Mouse (Mus musculus) cerebellum, adult 2 months (tissue): ENCODE data around the gene Atg9b. TPM values are rescaled to one million over a fixed set of nuclear protein-coding genes. Genes with fewer than 3 reads are reported as not detected.
"Not testable (repeated sequence)": the region's sequence is repeated elsewhere in the genome, so short reads cannot be mapped to it uniquely, and the experiment has no call there.

Experiments
- DNase-seq, 2 experiments: peaks; one replicate each; pipeline ENCODE4 v3.0.0; 2021
- H3K27ac ChIP-seq: fragments of 200-500 bp; 2 replicates; pipeline ENCODE4 v1.5.1; 2012; ENCODE audit warnings: low read length, control low read depth, inconsistent platforms; ENCODE audit not compliant: insufficient read depth
- H3K27me3 ChIP-seq: fragments of 200-500 bp; 2 replicates; pipeline ENCODE4 v1.6.1; 2012; ENCODE audit warnings: inconsistent platforms, mild to moderate bottlenecking, low read length, moderate library complexity; ENCODE audit not compliant: control insufficient read depth, insufficient read depth
- H3K4me1 ChIP-seq: fragments of 200-500 bp; 2 replicates; pipeline ENCODE4 v1.6.1; 2011; ENCODE audit warnings: low read length; ENCODE audit not compliant: control insufficient read depth, insufficient read depth
- H3K4me3 ChIP-seq: fragments of 200-500 bp; replicated peaks from 2 replicates; pipeline ENCODE3; 2011; ENCODE audit warnings: mild to moderate bottlenecking, low read depth, low read length, control low read depth; ENCODE audit not compliant: insufficient read depth
- CTCF ChIP-seq: fragments of 200-500 bp; IDR thresholded peaks from 2 replicates; pipeline ENCODE4 v1.5.1; 2011; ENCODE audit warnings: low read depth, mild to moderate bottlenecking, control low read depth, low read length, moderate library complexity, borderline replicate concordance; ENCODE audit not compliant: insufficient read depth
- POLR2A ChIP-seq: fragments of 200-500 bp; IDR thresholded peaks from 2 replicates; pipeline ENCODE4 v1.6.1; 2011; ENCODE audit warnings: low read length, control low read depth, borderline replicate concordance; ENCODE audit not compliant: insufficient read depth
- WGBS: fragments of 180-500 bp; shearing (Covaris S2); methylation state at CpG from one replicate; pipeline ENCODE4 v1.1.7; 2018; 5-methylcytosine and 5-hydroxymethylcytosine counted together
- polyA plus RNA-seq: library from polyadenylated mRNA; depleted of rRNA; stranded (reverse); fragments of >200 nt; gene quantifications from 2 replicates; pipeline ENCODE4 v1.2.3, GENCODE M21; 2012

The Atg9b gene
- polyA plus RNA-seq, 1 experiment = 4.1 TPM

- Histone ChIP-seq H3K27ac (no peak overlapping the region), H3K4me3 (no peak overlapping the region), H3K27me3 (no peaks in the 10 kb centered on the region), H3K4me1 (peaks cover 25% of the 10 kb centered on the region)
- no peak for DNase-seq
- WGBS = 71% methylated on average over 5 of the region's 5 CpGs
- TF ChIP-seq CTCF (no peak), POLR2A (no peak)
Observed at GRCm38 (mm10) chr5:24400911-24401605, 9.1 kb upstream of the Atg9b start.

DNA sequence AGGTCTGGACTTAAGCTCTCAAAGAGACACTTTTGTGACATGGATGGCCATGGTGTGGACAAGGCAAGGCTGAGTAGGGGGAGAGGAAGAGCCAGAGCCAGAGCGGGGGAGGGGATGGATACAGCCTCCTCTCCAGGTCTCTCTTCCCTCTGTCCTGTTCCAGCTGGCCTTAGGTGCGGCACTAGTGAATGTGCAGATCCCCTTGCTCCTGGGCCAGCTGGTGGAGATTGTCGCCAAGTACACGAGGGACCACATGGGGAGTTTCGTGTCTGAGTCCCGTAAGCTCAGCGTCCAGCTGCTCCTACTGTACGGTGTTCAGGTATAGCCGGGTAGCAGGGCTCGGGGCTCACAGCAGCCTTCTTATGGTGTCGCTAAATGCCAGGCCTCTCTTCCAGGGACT lies 8.4 kb upstream of the Atg9b start:
- TF ChIP-seq CTCF (no peak), POLR2A (no peak)
- Histone ChIP-seq H3K4me3 (no peak overlapping the region), H3K27me3 (no peaks in the 10 kb centered on the region), H3K27ac (no peak overlapping the region), H3K4me1 (peaks cover 25% of the 10 kb centered on the region)
- no peak for DNase-seq
- WGBS = 34% methylated on average over 11 of the region's 11 CpGs

DNA sequence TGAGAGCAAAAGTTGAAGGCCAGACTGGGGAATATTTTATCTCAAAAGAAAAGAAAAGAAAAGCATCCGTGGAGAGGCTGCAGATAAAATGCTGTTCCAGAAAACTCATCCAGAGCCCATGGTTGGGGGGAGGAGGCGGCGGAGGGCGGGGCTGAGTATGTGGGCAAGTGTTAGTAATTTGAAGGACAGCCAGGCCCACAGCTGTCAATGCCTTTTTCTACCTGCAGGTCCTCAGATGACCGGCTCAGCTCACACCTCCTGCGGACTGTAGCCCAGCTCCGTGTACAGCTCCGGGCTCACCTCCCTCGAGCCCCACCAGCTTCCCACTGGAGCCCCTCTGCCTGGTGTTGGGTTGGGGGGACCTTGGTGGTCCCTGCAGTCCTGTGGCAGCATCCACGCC lies 7.7 kb upstream of the Atg9b start:
- no peaks in the 10 kb centered on the region for H3K27me3 ChIP-seq
- TF ChIP-seq CTCF (no peak), POLR2A (no peak)
- DNase-seq = no peak
- H3K4me1 ChIP-seq = peaks cover 24% of the 10 kb centered on the region
- WGBS = 81% methylated on average over 10 of the region's 10 CpGs
- H3K4me3 ChIP-seq = no peak overlapping the region
- H3K27ac ChIP-seq = no peak overlapping the region

DNA sequence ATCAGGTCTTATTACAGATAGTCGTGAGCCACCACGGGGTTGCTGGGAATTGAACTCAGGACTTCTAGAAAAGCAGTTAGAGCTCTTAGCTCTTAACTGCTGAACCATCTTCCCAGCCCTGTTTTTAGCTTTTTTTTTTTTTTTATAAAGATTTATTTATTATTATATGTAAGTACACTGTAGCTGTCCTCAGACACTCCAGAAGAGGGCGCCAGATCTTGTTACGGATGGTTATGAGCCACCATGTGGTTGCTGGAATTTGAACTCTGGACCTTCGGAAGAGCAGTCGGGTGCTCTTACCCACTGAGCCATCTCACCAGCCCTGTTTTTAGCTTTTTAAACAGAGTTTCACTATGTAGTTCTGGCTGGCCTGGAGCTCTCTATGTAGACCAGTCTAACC lies 4.3 kb upstream of the Atg9b start:
- not testable (repeated sequence) for H3K4me3 ChIP-seq, H3K27ac ChIP-seq, H3K27me3 ChIP-seq, DNase-seq
- WGBS = 93% methylated on average over 6 of the region's 6 CpGs
- H3K4me1 ChIP-seq = peaks cover 15% of the 10 kb centered on the region

- Histone ChIP-seq H3K27ac (peak overlapping the region; percentile 51), H3K4me3 (peak overlapping the region; percentile 79), H3K4me1 (no peaks in the 10 kb centered on the region), H3K27me3 (no peaks in the 10 kb centered on the region)
- under 1% methylated on average over 36 of the region's 36 CpGs for WGBS
- DNase-seq = peak; percentile 98
- TF ChIP-seq POLR2A = peak; percentile 62; the same call in 1 of the 2 replicates
- TF ChIP-seq CTCF = peak; percentile 76
Observed at GRCm38 (mm10) chr5:24394165-24394894, 2.4 kb upstream of the Atg9b start.

DNA sequence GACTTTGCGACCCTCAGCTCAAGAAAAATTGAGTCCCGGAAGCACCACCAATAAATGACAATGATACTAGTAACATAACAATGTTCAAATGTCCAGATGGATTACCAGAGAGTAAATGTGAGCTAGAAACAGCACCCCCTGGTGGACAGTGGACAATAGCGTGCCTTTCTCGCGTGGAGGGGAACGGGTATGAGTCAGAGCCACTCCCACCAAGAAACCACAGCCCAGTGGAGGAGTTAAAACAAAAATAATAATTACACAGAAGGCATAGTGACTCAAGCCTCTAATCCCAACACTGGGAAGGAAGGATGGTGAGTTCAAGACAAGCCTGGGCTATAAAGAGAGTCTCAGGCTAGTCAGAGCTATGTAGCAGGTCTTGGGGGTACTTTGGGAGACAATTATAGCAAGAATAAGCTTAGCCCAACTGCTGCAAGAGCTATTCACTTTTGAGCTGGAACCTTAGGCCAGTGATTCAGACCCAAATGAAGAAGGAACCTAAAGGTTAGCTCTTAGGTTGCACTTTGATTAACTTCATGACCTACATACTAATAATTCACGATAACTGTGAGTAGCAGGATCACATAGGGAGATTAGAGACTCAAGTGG lies 1.6 kb upstream of the Atg9b start, which contains the start of gene Abcb8:
Abcb8 (plus strand) TSS at position 272 of the 606 bp plus-strand sequence.
- no peaks in the 10 kb centered on the region for H3K27me3 ChIP-seq
- peak; percentile 72 to 76 for DNase-seq
- TF ChIP-seq POLR2A (no peak), CTCF (peak; percentile 69; the same call in 1 of the 2 replicates)
- H3K27ac ChIP-seq = peak within 1 kb of the TSS; percentile 51
- no peaks in the 10 kb centered on the region for H3K4me1 ChIP-seq
- peak within 1 kb of the TSS; percentile 79 for H3K4me3 ChIP-seq
- WGBS = 25% methylated on average over 7 of the region's 7 CpGs

DNA sequence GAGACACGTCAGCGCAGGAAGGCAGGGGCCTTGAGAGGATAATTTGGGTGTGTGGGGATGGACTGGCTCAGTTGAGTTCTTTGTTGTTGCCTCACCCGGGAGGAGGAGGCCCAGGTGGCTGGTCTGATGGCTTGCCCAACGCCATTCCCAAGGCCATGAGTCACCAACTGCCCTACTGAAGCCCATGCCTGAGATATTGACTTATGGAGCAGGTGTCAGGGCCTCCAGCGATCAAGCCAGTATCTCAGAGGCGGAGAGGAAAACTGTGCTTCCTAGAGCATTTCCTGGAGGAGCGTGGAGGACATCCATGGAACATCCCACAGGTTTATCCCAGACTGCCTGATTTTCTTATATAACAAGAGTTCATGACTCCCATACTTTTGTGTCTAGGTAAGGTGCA lies 781 bp upstream of the Atg9b start:
- WGBS = 81% methylated on average over 7 of the region's 7 CpGs
- no peak for DNase-seq
- H3K27ac ChIP-seq = no peak overlapping the region
- H3K4me3 ChIP-seq = no peak overlapping the region
- no peak for TF ChIP-seq POLR2A
- no peak for TF ChIP-seq CTCF
- H3K27me3 ChIP-seq = no peaks in the 10 kb centered on the region
- H3K4me1 ChIP-seq = no peaks in the 10 kb centered on the region

DNA sequence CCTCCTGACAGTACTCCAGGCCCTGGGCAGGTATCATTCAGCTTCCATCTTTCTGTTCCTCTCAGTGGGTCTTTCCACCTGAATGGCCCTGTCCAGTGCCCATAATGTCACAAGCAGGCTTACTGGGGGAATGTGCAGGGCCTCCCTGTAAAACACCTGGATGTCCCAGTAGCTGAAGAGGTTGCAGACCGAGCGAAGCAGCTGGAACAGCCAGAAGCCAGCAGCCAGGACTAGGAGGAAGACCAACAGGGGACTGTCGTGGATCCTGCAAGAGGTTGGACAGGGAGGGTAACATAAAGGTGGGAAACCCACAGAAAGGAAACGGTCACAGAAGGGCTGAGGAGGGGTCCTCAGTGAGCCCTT lies 2.3 kb downstream of the Atg9b start:
- TF ChIP-seq CTCF (no peak), POLR2A (no peak)
- WGBS = 85% methylated on average over 4 of the region's 4 CpGs

More for the DNA sequence above, 2.3 kb downstream of the Atg9b start:
- DNase-seq = no peak
- peaks cover 5% of the 10 kb centered on the region; the same call in 1 of the 2 replicates for H3K4me1 ChIP-seq
- no peaks in the 10 kb centered on the region for H3K27me3 ChIP-seq
- H3K27ac ChIP-seq = no peak overlapping the region
- no peak overlapping the region for H3K4me3 ChIP-seq
